Mouse (Mus musculus) layer of hippocampus, adult 9-10 months (tissue): ENCODE data around the gene Rhbdd1.

Experiments used
- DNase-seq: peaks from one replicate; pipeline ENCODE4 v3.0.0; 2022; ENCODE audit warnings: low spot score

Gene Rhbdd1

GRCm38 (mm10) chr1:82364468-82364867, 48.2 kb downstream of the Rhbdd1 start:
- DNase-seq = no peak

- no peak for DNase-seq
Observed at GRCm38 (mm10) chr1:82371636-82372428, 55.6 kb downstream of the Rhbdd1 start.

GRCm38 (mm10) chr1:82373924-82374323, 57.7 kb downstream of the Rhbdd1 start:
- DNase-seq = no peak

GRCm38 (mm10) chr1:82374831-82375358, 58.6 kb downstream of the Rhbdd1 start:
- no peak for DNase-seq

GRCm38 (mm10) chr1:82375452-82375851, 59.2 kb downstream of the Rhbdd1 start:
- no peak for DNase-seq

GRCm38 (mm10) chr1:82381946-82382345, 65.7 kb downstream of the Rhbdd1 start:
- DNase-seq = no peak

- no peak for DNase-seq
Observed at GRCm38 (mm10) chr1:82384106-82384505, 67.9 kb downstream of the Rhbdd1 start.

GRCm38 (mm10) chr1:82385054-82385453, 68.8 kb downstream of the Rhbdd1 start:
- DNase-seq = no peak

- DNase-seq = no peak
Observed at GRCm38 (mm10) chr1:82385827-82386230, 69.6 kb downstream of the Rhbdd1 start.

- no peak for DNase-seq
Observed at GRCm38 (mm10) chr1:82386814-82387771, 70.8 kb downstream of the Rhbdd1 start.

- no peak for DNase-seq
Observed at GRCm38 (mm10) chr1:82389371-82389770, 73.1 kb downstream of the Rhbdd1 start.

- no peak for DNase-seq
Observed at GRCm38 (mm10) chr1:82395371-82395770, 79.1 kb downstream of the Rhbdd1 start.

- no peak for DNase-seq
Observed at GRCm38 (mm10) chr1:82407786-82408185, 91.5 kb downstream of the Rhbdd1 start.

- no peak for DNase-seq
Observed at GRCm38 (mm10) chr1:82409271-82409670, 93.0 kb downstream of the Rhbdd1 start.

- DNase-seq = no peak
Observed at GRCm38 (mm10) chr1:82410548-82410947, 94.3 kb downstream of the Rhbdd1 start.

GRCm38 (mm10) chr1:82411521-82411920, 95.3 kb downstream of the Rhbdd1 start:
- DNase-seq = no peak

- DNase-seq = no peak
Observed at GRCm38 (mm10) chr1:82412085-82412484, 95.8 kb downstream of the Rhbdd1 start.

GRCm38 (mm10) chr1:82414434-82415045, 98.3 kb downstream of the Rhbdd1 start:
- DNase-seq = no peak

GRCm38 (mm10) chr1:82415641-82416040, 99.4 kb downstream of the Rhbdd1 start:
- DNase-seq = no peak

- no peak for DNase-seq
Observed at GRCm38 (mm10) chr1:82427729-82428128, 111.5 kb downstream of the Rhbdd1 start.

- DNase-seq = no peak
Observed at GRCm38 (mm10) chr1:82429061-82429460, 112.8 kb downstream of the Rhbdd1 start.
